ENCODE assay signal across 9 mouse cellular contexts in genomic region chr7:127813821-127814220, GRCm38 (mm10). TPM values are rescaled to one million over a fixed set of nuclear protein-coding genes. Genes with fewer than 3 reads are reported as not detected.
DNase-seq lines count a peak whose midpoint lies in the region; ATAC-seq and TF ChIP-seq lines count a peak whose summit lies in the region.
"Had no signal": no experiment of that assay in that cellular context is flagged by ENCODE, and none has a peak within 500 bp of the region (broad histone marks: within the 10 kb centered on the region; RNA-seq: fewer than 3 reads in every experiment).

No protein-coding gene starts in this region.

- peak; percentile 24; the same call in 1 of the 2 replicates for ATAC-seq in forebrain, embryonic 16.5 days
- peak; percentile 59; the same call in 1 of the 2 replicates for ATAC-seq in liver, embryonic 13.5 days (ENCODE audit: low read depth)

- peak overlapping the region; percentile 85 for H3K27ac ChIP-seq in layer of hippocampus, adult 2 months
- peak overlapping the region; percentile 25 for H3K27ac ChIP-seq in forebrain, embryonic 16.5 days (ENCODE audit: low read length)
- peak overlapping the region; percentile 67 for H3K27ac ChIP-seq in liver, embryonic 13.5 days
- H3K27ac ChIP-seq: hindbrain, embryonic 15.5 days had no signal

- H3K36me3 ChIP-seq in forebrain, embryonic 16.5 days (ENCODE audit: control insufficient read depth, insufficient read depth): peaks cover 10% of the 10 kb centered on the region
- H3K36me3 ChIP-seq in liver, embryonic 13.5 days: no peaks in the 10 kb centered on the region

- no peaks in the 10 kb centered on the region for H3K27me3 ChIP-seq in forebrain, embryonic 16.5 days (replicated peaks; ENCODE audit: control insufficient read depth, insufficient read depth, low read length)
- no peaks in the 10 kb centered on the region for H3K27me3 ChIP-seq in liver, embryonic 13.5 days
- H3K27me3 ChIP-seq: hindbrain, embryonic 15.5 days had no signal

- H3K9me3 ChIP-seq in forebrain, embryonic 16.5 days (ENCODE audit: control insufficient read depth, low read length): no peaks in the 10 kb centered on the region
- no peaks in the 10 kb centered on the region for H3K9me3 ChIP-seq in liver, embryonic 13.5 days (replicated peaks)
- H3K9me3 ChIP-seq: hindbrain, embryonic 15.5 days had no signal

- WGBS in forebrain, embryonic 16.5 days: 64% methylated on average over 4 of the region's 4 CpGs
- 54% methylated on average over 4 of the region's 4 CpGs for WGBS in liver, embryonic 13.5 days (ENCODE audit: insufficient replicate concordance)

- H3K9ac ChIP-seq in forebrain, embryonic 16.5 days (replicated peaks; ENCODE audit: low read depth, low read length): no peak overlapping the region
- no peak overlapping the region for H3K9ac ChIP-seq in liver, embryonic 13.5 days
- H3K9ac ChIP-seq: hindbrain, embryonic 15.5 days had no signal

- 0 out of 2 replicates have a peak overlapping the region, but pooled peaks have one; percentile 0 for H3K4me2 ChIP-seq in forebrain, embryonic 16.5 days (ENCODE audit: low read length)
- H3K4me2 ChIP-seq in liver, embryonic 13.5 days: no peak overlapping the region
- H3K4me2 ChIP-seq: hindbrain, embryonic 15.5 days had no signal

- intact Hi-C loops in gastrocnemius, postnatal 14 days (cut with DNase I; ENCODE audit: low total_unique reads): no loop called here

- H3K4me3 ChIP-seq in layer of hippocampus, adult 2 months: no peak overlapping the region
- no peak overlapping the region for H3K4me3 ChIP-seq in forebrain, embryonic 16.5 days (replicated peaks; ENCODE audit: low read length)
- H3K4me3 ChIP-seq in liver, embryonic 13.5 days (replicated peaks): no peak overlapping the region
- H3K4me3 ChIP-seq: hindbrain, embryonic 15.5 days had no signal

- DNase-seq in gastrocnemius, adult 18-20 months (ENCODE audit: low spot score): peak; percentile 40
- DNase-seq in gastrocnemius, postnatal 14 days: no peak
- DNase-seq in layer of hippocampus, adult 2 months (ENCODE audit: low spot score in 2 of 2): no peak
- DNase-seq in layer of hippocampus, postnatal 25 days (ENCODE audit: extremely low spot score in 1 of 2, low spot score in 1 of 2): no peak
- DNase-seq in liver, embryonic 13.5 days: no peak
- no peak for DNase-seq in urinary bladder, adult 18-20 months (ENCODE audit: low spot score in 2 of 2)
- DNase-seq: retina, postnatal 1 day had no signal

- no peak for TF ChIP-seq CTCF in layer of hippocampus, adult 2 months (conservative IDR thresholded peaks at IDR 0.05)

- H3K4me1 ChIP-seq in forebrain, embryonic 16.5 days (replicated peaks; ENCODE audit: control insufficient read depth, insufficient read depth, low read length): peaks cover 21% of the 10 kb centered on the region
- H3K4me1 ChIP-seq in liver, embryonic 13.5 days (replicated peaks): peaks cover 53% of the 10 kb centered on the region
- H3K4me1 ChIP-seq: hindbrain, embryonic 15.5 days had no signal

RNA-seq across cellular contexts. Expression of gene Stx4a, which starts 10.3 kb away (rescaled TPM):
- 10 to 100 TPM; 46.4 to 56.7 TPM for total RNA-seq in gastrocnemius, adult 18-20 months (2021)
- 10 to 100 TPM; 46.9 to 49.9 TPM for total RNA-seq in gastrocnemius, postnatal 14 days (2021)
- 10 to 100 TPM; 60.2 to 64.6 TPM for total RNA-seq in layer of hippocampus, adult 2 months (2021)
- 10 to 100 TPM; 59.9 to 62.5 TPM for total RNA-seq in layer of hippocampus, postnatal 25 days (2021)
- polyA plus RNA-seq in forebrain, embryonic 16.5 days (2015; fragmentation: Nextera tagmentation; extraction: Ambion mirVana): 17.8 and 22.2 TPM in 2 replicates
- 17.4 and 17.5 TPM in 2 replicates for polyA plus RNA-seq in liver, embryonic 13.5 days (2015; fragmentation: Nextera tagmentation; extraction: Ambion mirVana)

RNA-seq across cellular contexts. Expression of gene Stx1b, which starts 10.5 kb away (rescaled TPM):
- total RNA-seq in gastrocnemius, adult 18-20 months (2021): 1 to 10 TPM in 1 of 2 experiments, under 1 TPM in 1; 0.74 to 1.2 TPM
- total RNA-seq in gastrocnemius, postnatal 14 days (2021): 1 to 10 TPM; 1.1 to 2.2 TPM
- 100 to 1,000 TPM; 336 to 351 TPM for total RNA-seq in layer of hippocampus, adult 2 months (2021)
- 100 to 1,000 TPM; 329 to 362 TPM for total RNA-seq in layer of hippocampus, postnatal 25 days (2021)
- polyA plus RNA-seq in forebrain, embryonic 16.5 days (2015; fragmentation: Nextera tagmentation; extraction: Ambion mirVana): 37.9 and 50.8 TPM in 2 replicates
- polyA plus RNA-seq in liver, embryonic 13.5 days (2015; fragmentation: Nextera tagmentation; extraction: Ambion mirVana): 0.22 and 0.41 TPM in 2 replicates

RNA-seq across cellular contexts. Expression of gene Hsd3b7, which starts 13.4 kb away (rescaled TPM):
- 1 to 10 TPM; 4.2 TPM for total RNA-seq in gastrocnemius, adult 18-20 months (2021)
- total RNA-seq in gastrocnemius, postnatal 14 days (2021): 1 to 10 TPM; 6.9 to 8.1 TPM
- 1 to 10 TPM; 7.0 to 8.8 TPM for total RNA-seq in layer of hippocampus, adult 2 months (2021)
- total RNA-seq in layer of hippocampus, postnatal 25 days (2021): 1 to 10 TPM; 4.5 to 5.3 TPM
- 7.3 and 10.7 TPM in 2 replicates for polyA plus RNA-seq in forebrain, embryonic 16.5 days (2015; fragmentation: Nextera tagmentation; extraction: Ambion mirVana)
- 37.8 and 39.3 TPM in 2 replicates for polyA plus RNA-seq in liver, embryonic 13.5 days (2015; fragmentation: Nextera tagmentation; extraction: Ambion mirVana)

RNA-seq across cellular contexts. Expression of gene Gm49388, which starts 28.4 kb away (rescaled TPM):
- total RNA-seq in gastrocnemius, adult 18-20 months (2021): 1 to 10 TPM in 1 of 2 experiments, under 1 TPM in 1; 0.78 to 2.0 TPM
- 1 to 10 TPM in 1 of 2 experiments, under 1 TPM in 1; 0.88 to 1.8 TPM for total RNA-seq in gastrocnemius, postnatal 14 days (2021)
- total RNA-seq in layer of hippocampus, adult 2 months (2021): 1 to 10 TPM; 1.4 to 3.3 TPM
- total RNA-seq in layer of hippocampus, postnatal 25 days (2021): 1 to 10 TPM; 3.7 to 5.7 TPM
- not detected in 2 replicates for polyA plus RNA-seq in forebrain, embryonic 16.5 days (2015; fragmentation: Nextera tagmentation; extraction: Ambion mirVana)
- polyA plus RNA-seq in liver, embryonic 13.5 days (2015; fragmentation: Nextera tagmentation; extraction: Ambion mirVana): not detected in 2 replicates
- polyA plus RNA-seq: hindbrain, embryonic 15.5 days had no signal

RNA-seq across cellular contexts. Expression of gene Setd1a, which starts 37.4 kb away (rescaled TPM):
- total RNA-seq in gastrocnemius, adult 18-20 months (2021): 10 to 100 TPM; 16.2 to 17.6 TPM
- 10 to 100 TPM; 15.6 to 17.4 TPM for total RNA-seq in gastrocnemius, postnatal 14 days (2021)
- 10 to 100 TPM; 44.5 to 49.4 TPM for total RNA-seq in layer of hippocampus, adult 2 months (2021)
- 10 to 100 TPM; 35.1 to 50.0 TPM for total RNA-seq in layer of hippocampus, postnatal 25 days (2021)
- polyA plus RNA-seq in forebrain, embryonic 16.5 days (2015; fragmentation: Nextera tagmentation; extraction: Ambion mirVana): 19.8 and 20.7 TPM in 2 replicates
- 8.4 and 9.0 TPM in 2 replicates for polyA plus RNA-seq in liver, embryonic 13.5 days (2015; fragmentation: Nextera tagmentation; extraction: Ambion mirVana)

Comparison
In these comparisons a context has a peak if more than half of its experiments do, and no peak if none do; other contexts are left out.
1. H3K27ac ChIP-seq: peak in every context shown above with its lines; median percentile 85 in layer of hippocampus, adult 2 months; 67 in liver, embryonic 13.5 days; 25 in forebrain, embryonic 16.5 days.
2. RNA of gene Stx1b, which starts 10.5 kb away (total RNA-seq): 329 to 362 TPM in layer of hippocampus, postnatal 25 days and 336 to 351 TPM in layer of hippocampus, adult 2 months; 1.1 to 2.2 TPM in gastrocnemius, postnatal 14 days and 0.74 to 1.2 TPM in gastrocnemius, adult 18-20 months; every median in the first group is over 100 times any median in the second.